Mouse (Mus musculus): ENCODE measurements around the gene Speer4d. TPM values are rescaled to one million over a fixed set of nuclear protein-coding genes. Genes with fewer than 3 reads are reported as not detected.
"Not testable (repeated sequence)": the region's sequence is repeated elsewhere in the genome, so short reads cannot be mapped to it uniquely, and the experiment has no call there.

The Speer4d gene
- total RNA-seq, 2 experiments from 2014 or later = not detected

DNA sequence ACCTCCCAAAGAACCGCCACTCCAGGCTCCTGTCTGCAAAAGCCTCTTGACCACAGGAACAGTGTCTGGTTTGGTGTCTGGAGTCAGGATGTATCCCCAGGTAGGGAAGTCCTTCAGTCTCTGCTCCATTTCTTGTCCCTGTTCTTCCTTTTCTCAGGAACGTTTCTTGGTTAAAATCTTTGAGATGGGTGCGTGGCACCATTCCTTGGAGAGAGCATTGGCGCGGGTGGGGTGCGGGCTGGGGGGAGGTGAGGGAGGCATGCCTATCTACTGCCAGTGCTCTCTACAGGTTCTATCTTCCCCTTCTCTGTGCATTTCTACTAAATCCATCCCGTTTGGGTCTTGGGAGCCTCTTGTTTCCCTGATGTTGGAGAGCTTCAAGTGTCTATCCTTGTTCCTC, 45.0 kb downstream of the Speer4d start:
- not testable (repeated sequence) for ATAC-seq (replicated peaks; ENCODE audit: poor library complexity)

DNA sequence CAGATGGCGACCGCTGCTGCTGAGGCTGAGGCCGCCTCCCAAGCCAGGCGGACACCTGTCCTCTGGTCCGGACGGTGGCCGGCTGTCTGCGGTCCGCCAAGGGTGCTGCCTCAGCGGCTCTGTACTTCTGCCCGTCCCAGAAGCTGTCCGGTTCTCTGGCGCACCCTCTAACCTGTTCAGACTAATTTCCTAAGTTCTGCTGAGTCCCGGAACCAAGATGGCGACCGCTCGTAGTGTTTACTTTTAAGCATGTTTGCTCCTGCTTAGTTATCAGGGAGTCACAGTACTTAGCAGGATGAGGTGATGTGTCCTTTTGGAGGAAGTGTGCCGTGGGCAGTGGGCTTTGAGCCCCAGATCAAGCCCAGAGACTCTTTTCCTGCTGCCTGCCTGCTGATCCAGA, 51.9 kb downstream of the Speer4d start:
- not testable (repeated sequence) for ATAC-seq (replicated peaks; ENCODE audit: poor library complexity)

Other genes starting within 250 kb of the Speer4d start
- gene Gm21149, start 142.5 kb upstream of the Speer4d start, total RNA-seq (2015) = not detected in 2 replicates
- not detected in 2 replicates for gene Gm21149, start 142.5 kb upstream of the Speer4d start, total RNA-seq (2017)
- not detected in 2 replicates for gene Gm21190, start 89.8 kb upstream of the Speer4d start, total RNA-seq (2015)
- gene Gm21190, start 89.8 kb upstream of the Speer4d start, total RNA-seq (2017) = not detected in 2 replicates
- gene Gm21083, start 41.7 kb upstream of the Speer4d start, total RNA-seq (2015) = not detected in 2 replicates
- gene Gm21083, start 41.7 kb upstream of the Speer4d start, total RNA-seq (2017) = not detected in 2 replicates
- not detected in 2 replicates for gene 4930572O03Rik, start 38.0 kb downstream of the Speer4d start, total RNA-seq (2015)
- gene 4930572O03Rik, start 38.0 kb downstream of the Speer4d start, total RNA-seq (2017) = not detected in 2 replicates
- not detected in 2 replicates for gene Speer4c, start 95.2 kb downstream of the Speer4d start, total RNA-seq (2015)
- not detected in 2 replicates for gene Speer4c, start 95.2 kb downstream of the Speer4d start, total RNA-seq (2017)

All from megakaryocyte progenitor cell, adult 5-6 weeks (primary cell).